Mouse (Mus musculus): ENCODE measurements around the gene Stk10. TPM values are rescaled to one million over a fixed set of nuclear protein-coding genes. Genes with fewer than 3 reads are reported as not detected.
A peak's percentile ranks its signal among the peaks of the same experiment; 100 is the strongest.
"Not testable (repeated sequence)": the region's sequence is repeated elsewhere in the genome, so short reads cannot be mapped to it uniquely, and the experiment has no call there.

Stk10 gene
- polyA plus RNA-seq, 1 experiment = 5.7 TPM

DNA sequence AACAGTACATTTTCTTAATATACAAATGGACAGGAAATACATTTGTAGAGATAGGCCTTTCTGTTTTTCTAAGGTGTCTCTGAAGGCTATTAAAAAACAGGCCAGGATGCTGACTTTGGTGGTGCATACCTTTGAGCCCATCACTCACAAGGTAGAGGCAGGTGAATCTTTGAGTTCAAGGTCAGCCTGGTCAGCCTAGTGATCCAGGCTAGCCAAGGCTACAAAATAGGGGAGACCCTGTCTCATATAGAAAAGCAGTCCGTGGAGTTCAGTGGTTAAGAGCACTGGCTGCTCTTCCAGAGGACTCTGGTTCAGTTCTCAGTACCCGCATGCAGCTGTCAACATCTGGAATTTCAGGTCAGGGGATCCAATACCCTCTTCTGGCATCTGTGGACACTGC lies 29.4 kb upstream of the Stk10 start:
- DNase-seq (ENCODE audit: low read depth) = no peak
- no peak for TF ChIP-seq CTCF (IDR thresholded peaks at IDR 0.05; ENCODE audit: borderline replicate concordance, extremely low read depth, insufficient read depth, insufficient read length)
- no peak for TF ChIP-seq POLR2A (IDR thresholded peaks at IDR 0.05; ENCODE audit: borderline replicate concordance, extremely low read depth, insufficient read depth, insufficient read length, poor library complexity, severe bottlenecking)

DNA sequence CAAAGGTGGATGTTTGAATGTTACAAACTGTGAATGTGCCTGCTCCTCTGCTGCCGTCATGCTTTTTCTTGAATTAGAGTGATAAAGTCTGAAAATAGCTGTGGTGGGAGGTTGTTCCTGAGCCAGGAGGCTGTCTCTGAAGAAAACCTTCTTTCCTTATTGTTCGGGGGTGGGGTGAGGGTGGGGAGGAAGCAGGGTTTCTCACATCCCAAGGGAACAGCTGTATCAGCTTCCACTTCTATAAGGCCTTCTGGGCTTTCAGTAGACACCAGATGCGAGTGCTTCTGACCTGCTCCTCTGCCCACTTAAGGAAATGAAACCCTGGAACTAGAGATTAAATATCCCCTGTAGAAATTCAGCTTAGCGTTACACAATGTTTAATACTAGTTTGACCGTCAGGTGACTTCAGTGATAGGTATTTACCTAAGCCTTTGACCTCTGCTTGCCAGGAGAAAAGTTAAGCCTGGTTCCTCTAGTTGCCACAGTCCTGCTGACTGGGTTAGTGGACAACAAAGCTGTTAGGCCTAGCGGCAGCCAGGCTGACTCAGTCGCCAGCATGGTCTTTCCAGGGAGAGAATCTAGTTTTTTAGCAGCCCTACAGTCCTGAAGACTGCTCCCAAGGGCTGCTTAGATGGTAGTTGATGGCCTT lies 27.9 kb upstream of the Stk10 start:
- DNase-seq (ENCODE audit: low read depth) = no peak
- TF ChIP-seq CTCF (IDR thresholded peaks at IDR 0.05; ENCODE audit: borderline replicate concordance, extremely low read depth, insufficient read depth, insufficient read length) (no peak), POLR2A (IDR thresholded peaks at IDR 0.05; ENCODE audit: borderline replicate concordance, extremely low read depth, insufficient read depth, insufficient read length, poor library complexity, severe bottlenecking) (no peak)

DNA sequence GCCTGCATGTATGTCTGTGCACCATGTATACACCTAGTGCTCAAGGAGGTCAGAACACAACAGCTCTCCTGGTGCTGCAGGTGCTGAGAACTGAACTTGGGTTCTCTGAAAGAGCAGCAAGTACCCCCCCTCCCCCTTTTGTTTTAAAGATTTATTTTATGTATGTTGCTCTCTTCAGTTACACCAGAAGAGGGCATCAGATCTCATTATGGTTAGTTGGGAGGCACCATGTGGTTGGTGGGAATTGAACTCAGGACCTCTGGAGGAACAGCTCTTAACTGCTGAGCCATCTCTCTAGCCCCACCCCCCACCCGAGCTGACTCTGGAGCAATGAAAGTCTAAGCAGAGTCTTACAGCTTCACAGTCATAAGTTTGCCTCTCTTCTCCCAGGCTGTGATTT lies 22.2 kb upstream of the Stk10 start:
- no peak for DNase-seq (ENCODE audit: low read depth)
- TF ChIP-seq POLR2A (IDR thresholded peaks at IDR 0.05; ENCODE audit: borderline replicate concordance, extremely low read depth, insufficient read depth, insufficient read length, poor library complexity, severe bottlenecking) (no peak), CTCF (IDR thresholded peaks at IDR 0.05; ENCODE audit: borderline replicate concordance, extremely low read depth, insufficient read depth, insufficient read length) (no peak)

DNA sequence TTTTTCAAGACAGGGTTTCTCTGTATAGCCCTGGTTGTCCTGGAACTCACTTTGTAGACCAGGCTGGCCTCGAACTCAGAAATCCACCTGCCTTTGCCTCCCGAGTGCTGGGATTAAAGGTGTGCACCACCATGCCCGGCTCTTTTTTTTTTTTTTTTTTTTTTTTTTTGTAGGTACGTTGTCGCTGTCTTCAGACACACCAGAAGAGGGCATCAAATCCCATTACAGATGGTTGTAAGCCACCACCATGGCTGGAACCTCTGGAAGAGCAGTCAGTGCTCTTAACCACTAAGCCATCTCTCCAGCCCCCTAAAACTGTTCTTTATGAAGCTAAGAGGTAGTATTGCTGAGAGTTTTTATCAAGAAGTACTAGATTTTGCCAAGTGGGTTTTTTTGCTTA lies 18.3 kb upstream of the Stk10 start:
- not testable (repeated sequence) for DNase-seq (ENCODE audit: low read depth)

DNA sequence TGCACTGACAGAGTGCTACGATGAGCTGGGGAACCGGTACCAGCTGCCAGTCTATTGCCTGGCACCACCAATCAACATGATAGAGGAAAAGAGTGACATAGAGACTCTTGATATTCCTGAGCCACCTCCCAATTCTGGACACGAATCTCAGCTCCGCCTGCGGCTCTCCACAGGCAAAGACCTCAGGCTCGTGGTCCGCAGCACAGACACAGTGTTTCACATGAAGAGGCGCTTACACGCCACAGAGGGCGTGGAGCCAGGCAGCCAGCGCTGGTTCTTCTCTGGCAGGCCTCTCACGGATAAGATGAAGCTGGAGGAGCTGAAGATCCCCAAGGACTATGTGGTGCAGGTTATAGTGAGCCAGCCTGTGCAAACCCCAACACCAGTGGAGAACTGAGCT lies 17.0 kb upstream of the Stk10 start:
- DNase-seq (ENCODE audit: low read depth) = peak; percentile 41
- no peak for TF ChIP-seq POLR2A (IDR thresholded peaks at IDR 0.05; ENCODE audit: borderline replicate concordance, extremely low read depth, insufficient read depth, insufficient read length, poor library complexity, severe bottlenecking)
- no peak for TF ChIP-seq CTCF (IDR thresholded peaks at IDR 0.05; ENCODE audit: borderline replicate concordance, extremely low read depth, insufficient read depth, insufficient read length)

DNA sequence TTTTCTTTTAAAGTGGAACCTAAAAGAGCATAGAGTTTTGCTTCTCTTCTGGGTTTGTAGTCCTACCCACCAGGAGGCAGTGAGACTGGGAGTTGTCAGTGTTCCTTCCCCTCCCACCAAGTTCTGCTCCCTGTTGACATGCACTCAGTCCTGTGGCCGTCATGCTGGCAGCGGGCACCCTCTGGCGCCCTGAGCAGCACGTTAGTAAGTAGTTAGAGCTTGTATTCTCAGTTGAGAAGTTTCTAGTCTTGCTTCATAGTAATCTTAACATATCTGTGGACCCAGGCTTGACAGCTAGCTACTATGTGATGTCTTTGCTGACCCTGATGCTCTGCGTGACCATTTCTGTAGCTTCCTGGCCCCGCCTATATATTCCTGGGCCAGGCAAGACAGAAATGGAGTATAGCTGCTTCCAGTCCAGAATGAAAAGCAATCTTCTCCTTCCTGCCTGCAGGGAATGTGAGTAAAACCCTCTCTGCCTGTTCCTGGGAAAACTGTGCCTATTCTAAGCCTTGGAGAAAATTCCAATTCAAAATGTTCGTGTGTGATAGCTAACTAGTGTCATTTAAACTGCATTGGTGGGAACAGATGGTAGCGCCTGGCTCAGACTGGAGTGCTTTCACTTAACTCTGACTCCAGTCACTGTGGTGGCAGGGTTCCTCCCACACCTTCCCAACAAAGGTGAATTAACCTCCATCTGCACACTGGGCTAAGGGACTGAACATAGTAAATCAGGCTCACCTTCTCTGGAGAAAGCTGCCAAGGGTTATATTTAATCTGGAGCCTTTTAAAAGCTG lies 16.0 kb upstream of the Stk10 start:
- TF ChIP-seq CTCF (IDR thresholded peaks at IDR 0.05; ENCODE audit: borderline replicate concordance, extremely low read depth, insufficient read depth, insufficient read length) = no peak
- no peak for TF ChIP-seq POLR2A (IDR thresholded peaks at IDR 0.05; ENCODE audit: borderline replicate concordance, extremely low read depth, insufficient read depth, insufficient read length, poor library complexity, severe bottlenecking)
- DNase-seq (ENCODE audit: low read depth) = peak; percentile 69

DNA sequence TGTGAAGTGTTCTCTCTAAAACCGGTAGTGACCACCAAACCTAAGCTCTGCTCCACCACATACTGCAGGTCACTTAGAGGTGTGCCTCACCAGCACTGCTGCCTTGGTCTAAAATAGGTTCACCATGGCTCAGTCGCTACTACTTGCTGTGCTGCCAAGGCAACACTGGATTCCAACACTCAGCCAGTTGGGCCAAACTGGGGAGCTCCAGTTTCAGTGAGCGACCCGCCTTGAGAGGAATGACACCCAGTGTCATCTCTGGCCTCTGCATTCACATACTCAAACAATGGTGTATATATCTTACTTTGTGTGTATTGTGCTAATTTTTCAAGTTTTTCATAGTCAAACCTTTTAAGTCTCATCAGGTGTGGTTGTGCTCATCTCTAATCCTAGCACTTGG lies 14.3 kb upstream of the Stk10 start:
- no peak for TF ChIP-seq POLR2A (IDR thresholded peaks at IDR 0.05; ENCODE audit: borderline replicate concordance, extremely low read depth, insufficient read depth, insufficient read length, poor library complexity, severe bottlenecking)
- no peak for DNase-seq (ENCODE audit: low read depth)

DNA sequence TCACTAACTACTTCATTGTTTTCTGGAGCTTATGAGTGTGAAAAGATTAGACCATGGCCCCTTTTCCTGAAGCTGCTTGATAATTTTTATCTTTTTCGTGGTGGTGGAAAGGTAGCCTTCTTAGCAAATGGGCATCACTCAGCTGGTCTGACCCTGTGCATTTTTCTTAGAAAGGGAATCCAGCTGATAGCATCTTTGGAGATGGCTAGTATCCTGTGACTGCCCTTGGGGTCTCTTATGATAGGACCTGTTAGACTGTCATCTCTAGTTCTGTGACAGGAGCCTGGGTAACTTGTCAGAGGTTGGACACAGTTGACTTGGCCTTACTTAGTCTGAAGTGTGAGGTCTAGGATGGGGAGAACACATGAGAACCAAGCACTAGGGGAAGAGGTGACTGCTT lies 13.8 kb upstream of the Stk10 start:
- no peak for TF ChIP-seq CTCF (IDR thresholded peaks at IDR 0.05; ENCODE audit: borderline replicate concordance, extremely low read depth, insufficient read depth, insufficient read length)
- TF ChIP-seq POLR2A (IDR thresholded peaks at IDR 0.05; ENCODE audit: borderline replicate concordance, extremely low read depth, insufficient read depth, insufficient read length, poor library complexity, severe bottlenecking) = no peak
- no peak for DNase-seq (ENCODE audit: low read depth)

DNA sequence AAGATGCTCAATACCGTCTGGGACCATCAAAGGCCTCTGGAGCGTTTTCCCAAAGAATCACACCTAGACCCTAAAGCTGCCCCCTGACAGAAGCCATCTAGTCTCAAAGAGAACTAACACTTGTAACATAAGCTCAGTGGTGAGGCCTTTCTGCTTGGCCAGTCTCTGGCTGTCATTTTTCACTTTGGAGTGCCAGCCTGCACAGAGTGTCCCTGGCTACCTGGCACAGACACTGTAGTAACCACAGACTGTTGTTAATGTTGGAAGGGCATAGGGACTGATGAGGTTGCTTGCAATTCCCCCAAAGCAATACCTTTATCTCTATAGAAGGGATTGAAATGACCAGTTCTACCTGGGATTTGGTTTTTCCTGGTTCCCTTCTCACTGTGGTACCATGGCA lies 11.9 kb upstream of the Stk10 start:
- TF ChIP-seq POLR2A (IDR thresholded peaks at IDR 0.05; ENCODE audit: borderline replicate concordance, extremely low read depth, insufficient read depth, insufficient read length, poor library complexity, severe bottlenecking) (no peak), CTCF (IDR thresholded peaks at IDR 0.05; ENCODE audit: borderline replicate concordance, extremely low read depth, insufficient read depth, insufficient read length) (no peak)
- no peak for DNase-seq (ENCODE audit: low read depth)

DNA sequence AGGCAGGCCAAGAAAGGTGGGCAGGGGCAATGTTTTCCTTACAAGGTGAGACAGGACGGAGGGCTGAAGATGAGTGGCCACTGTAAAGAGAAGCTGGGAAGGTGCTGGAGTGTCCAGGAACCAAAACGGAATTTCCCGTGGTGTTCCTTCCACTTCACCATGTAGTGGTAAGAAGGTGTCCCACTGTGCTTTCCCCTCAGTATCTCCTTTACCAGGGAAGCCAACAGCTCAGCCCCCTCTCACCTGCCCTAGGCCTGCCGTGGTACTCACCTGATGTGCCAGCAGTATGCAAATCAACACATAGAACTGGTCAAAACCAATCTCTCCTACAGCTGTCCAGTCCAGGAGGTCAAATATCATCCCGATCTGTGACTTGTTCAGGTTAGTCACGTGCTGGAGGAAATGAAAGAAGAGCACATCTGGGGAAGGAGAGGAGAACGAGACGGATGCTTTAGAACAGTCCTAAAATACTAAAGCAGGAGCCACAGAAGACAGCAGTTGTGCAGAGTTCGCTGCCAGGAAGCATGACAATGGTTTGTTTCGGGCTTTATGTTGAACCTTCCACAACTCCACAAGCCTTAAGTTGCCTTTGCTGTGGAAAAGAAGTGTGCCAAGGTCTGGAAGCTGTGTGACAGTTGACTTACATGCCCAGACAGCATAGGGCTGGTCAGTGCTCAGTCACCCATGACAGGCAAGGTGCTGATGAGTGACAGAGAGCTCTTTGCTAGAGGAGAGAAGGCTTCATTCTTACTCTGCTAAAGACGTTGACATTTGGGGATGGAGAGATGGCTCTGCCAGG lies 8.8 kb upstream of the Stk10 start:
- TF ChIP-seq POLR2A (IDR thresholded peaks at IDR 0.05; ENCODE audit: borderline replicate concordance, extremely low read depth, insufficient read depth, insufficient read length, poor library complexity, severe bottlenecking) = no peak
- no peak for TF ChIP-seq CTCF (IDR thresholded peaks at IDR 0.05; ENCODE audit: borderline replicate concordance, extremely low read depth, insufficient read depth, insufficient read length)
- no peak for DNase-seq (ENCODE audit: low read depth)

DNA sequence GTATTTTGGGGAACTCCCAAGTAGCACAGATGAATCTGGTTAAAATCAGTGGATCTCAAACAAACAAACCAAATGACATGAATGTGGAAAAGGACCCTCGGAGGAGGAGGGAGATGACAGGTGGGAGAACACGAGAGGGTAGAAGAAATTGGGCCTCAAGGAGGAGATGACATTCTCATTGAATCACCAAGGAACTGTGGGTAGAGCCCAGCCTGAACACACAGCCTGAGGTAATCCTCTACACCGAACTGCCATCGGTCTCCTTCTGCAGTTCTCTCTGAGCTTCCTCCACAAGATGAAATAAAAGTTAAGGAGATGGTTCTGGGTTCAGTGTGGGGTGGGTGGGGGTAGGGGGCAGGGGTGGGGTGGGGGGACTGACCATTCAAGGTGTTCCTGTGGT lies 6.1 kb upstream of the Stk10 start:
- DNase-seq (ENCODE audit: low read depth) = no peak
- TF ChIP-seq POLR2A (IDR thresholded peaks at IDR 0.05; ENCODE audit: borderline replicate concordance, extremely low read depth, insufficient read depth, insufficient read length, poor library complexity, severe bottlenecking) = no peak
- TF ChIP-seq CTCF (IDR thresholded peaks at IDR 0.05; ENCODE audit: borderline replicate concordance, extremely low read depth, insufficient read depth, insufficient read length) = no peak

DNA sequence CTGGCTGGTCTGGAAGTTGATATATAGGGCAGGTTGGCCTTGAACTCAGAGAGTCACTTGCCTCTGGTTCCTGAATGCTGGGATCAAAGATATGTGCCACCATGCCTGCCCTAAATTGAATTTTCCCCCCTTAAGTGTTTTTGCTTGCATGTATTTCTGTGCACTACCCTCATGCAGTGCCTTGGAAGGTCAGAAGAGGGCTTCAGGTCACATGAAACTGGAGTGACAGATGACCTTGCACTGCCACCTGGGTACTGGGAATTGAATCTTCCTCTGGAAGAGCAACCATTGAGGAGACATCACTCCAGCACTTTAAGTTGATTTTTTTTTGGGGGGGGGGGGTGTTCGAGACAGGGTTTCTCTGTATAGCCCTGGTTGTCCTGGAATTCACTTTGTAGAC lies 3.0 kb upstream of the Stk10 start:
- no peak for DNase-seq (ENCODE audit: low read depth)
- TF ChIP-seq POLR2A (IDR thresholded peaks at IDR 0.05; ENCODE audit: borderline replicate concordance, extremely low read depth, insufficient read depth, insufficient read length, poor library complexity, severe bottlenecking) = no peak
- peak; percentile 10; the same call in 1 of the 2 replicates for TF ChIP-seq CTCF (IDR thresholded peaks at IDR 0.05; ENCODE audit: borderline replicate concordance, extremely low read depth, insufficient read depth, insufficient read length)

All from brain, embryonic 14.5 days (tissue).